Mouse (Mus musculus) left cerebral cortex, adult 8-10 months (tissue): ENCODE data around the gene Tmem60. TPM values are rescaled to one million over a fixed set of nuclear protein-coding genes. Genes with fewer than 3 reads are reported as not detected.

ENCODE experiments used
- DNase-seq, 2 experiments: peaks; one replicate each; pipeline ENCODE4 v3.0.0; 2022; ENCODE audit warnings: low spot score in 2 of 2
- total RNA-seq, 4 experiments: library from RNA; stranded (reverse); gene quantifications; 2 replicates each; pipeline ENCODE4 v1.2.4; 2022

The Tmem60 gene
- total RNA-seq, 4 experiments from 2014 or later: 23.1 to 25.3 (median 24.4) TPM

DNA sequence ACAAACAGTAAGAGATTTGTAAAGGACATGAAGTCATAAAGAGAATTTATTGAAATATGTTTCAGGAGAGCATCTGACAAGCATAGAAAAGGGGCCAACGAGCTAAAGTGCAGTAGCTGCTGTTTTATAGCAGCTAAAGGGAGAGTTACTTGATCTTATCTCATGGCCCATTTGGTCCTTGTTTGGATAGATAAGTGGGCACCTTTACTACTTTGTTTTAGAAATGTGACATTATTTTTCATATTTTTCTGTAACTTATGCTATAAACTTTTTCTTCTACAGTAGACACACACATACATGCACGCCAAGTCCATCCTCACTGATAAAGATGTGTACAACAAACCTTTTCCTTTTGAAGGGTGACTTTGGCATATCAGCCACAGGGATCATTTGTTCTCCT lies 23.4 kb downstream of the Tmem60 start:
- DNase-seq: no peak

DNA sequence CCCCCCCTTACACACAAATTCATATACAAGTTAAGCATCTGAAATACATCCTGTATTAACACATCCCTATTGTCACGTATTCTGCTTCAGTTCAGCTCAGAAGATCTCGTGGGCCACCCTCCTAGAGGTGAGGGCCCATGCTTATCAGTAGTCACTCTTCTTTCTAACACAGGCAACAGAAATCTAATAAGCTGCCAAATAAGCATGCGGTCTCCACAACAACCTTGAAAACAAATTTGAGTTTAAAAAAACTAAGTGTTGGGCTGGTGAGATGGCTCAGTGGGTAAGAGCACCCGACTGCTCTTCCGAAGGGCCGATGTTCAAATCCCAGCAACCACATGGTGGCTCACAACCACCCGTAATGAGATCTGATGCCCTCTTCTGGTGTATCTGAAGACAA lies 24.2 kb downstream of the Tmem60 start:
- DNase-seq: no peak

DNA sequence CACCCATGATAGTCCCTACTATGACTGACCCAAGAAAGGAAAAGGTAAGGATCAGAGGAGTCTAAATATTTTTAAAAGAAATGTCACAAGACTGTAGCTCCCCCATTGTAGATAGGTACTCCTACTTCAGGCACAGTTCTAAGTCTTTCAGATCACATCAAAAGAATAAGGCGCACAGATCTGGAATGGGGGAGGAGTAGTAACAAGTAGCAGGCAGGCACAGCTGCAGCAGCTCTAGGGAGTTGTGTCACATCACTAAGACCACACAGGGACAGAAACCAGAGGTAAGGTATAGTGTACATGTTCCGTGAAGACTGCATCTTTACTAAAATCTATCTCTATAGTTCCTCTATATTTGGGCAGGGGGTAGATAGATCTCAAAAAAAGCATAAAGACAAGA lies 29.8 kb downstream of the Tmem60 start:
- no peak for DNase-seq

DNA sequence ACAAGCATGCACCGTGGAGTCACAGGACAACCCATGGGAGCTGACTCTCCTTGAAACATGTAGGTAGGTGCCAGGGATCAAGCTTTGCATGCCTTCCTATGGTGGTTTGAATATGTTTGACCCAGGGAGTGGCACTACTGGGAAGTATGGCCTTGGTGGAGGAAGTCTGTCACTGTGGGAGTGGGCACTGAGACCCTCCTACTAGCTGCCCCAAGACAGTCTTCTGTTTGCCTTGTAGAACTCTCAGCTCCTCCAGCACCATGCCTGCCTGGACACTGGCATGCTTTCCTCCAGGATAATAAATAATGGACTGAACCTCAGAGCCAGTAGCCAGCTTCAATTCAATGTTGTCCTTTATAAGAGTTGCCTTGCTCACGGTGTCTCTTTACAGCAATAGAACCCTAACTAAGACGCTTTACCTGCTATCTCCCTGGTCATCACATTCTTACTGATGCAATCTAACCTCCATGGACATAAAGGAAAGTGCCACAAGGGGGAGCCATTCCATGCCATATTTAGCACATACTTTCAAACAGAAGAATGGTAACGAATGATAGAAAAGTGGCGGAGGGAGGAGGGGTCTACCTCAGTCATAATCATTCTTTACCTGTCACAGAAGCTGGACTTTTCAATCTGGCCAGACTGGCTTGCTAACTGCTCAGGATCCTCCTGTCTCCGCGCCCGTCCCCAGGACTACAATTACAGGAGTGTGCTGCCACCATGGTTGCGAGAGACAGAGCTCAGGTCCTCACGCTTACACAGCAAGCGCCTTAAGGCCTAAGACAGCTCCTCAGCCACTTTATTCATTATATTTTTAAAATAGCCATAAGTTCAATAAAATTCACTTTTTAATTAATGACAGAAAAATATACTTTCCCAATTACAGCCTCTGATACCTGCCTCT lies 31.6 kb downstream of the Tmem60 start:
- peak in 1 of 2 experiments; percentile 61 for DNase-seq

DNA sequence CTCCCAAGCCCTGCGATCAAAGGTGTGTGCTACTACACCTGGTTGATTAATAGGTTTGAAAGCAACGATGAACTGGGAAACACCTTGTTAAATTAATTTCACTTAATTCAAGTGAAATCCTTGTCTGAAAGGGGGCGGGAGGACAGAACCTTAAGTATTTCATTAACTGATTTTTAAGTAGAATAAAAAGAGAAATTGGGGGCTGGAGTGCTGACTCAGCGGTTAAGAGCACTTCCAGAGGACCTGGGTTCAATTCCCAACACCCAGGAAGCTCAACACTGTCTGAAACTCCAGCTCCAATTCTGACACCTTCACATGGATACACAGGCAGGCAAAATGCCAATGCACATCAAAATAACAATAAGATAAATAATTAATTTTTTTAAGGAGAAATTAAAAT lies 37.0 kb downstream of the Tmem60 start:
- DNase-seq: no peak

DNA sequence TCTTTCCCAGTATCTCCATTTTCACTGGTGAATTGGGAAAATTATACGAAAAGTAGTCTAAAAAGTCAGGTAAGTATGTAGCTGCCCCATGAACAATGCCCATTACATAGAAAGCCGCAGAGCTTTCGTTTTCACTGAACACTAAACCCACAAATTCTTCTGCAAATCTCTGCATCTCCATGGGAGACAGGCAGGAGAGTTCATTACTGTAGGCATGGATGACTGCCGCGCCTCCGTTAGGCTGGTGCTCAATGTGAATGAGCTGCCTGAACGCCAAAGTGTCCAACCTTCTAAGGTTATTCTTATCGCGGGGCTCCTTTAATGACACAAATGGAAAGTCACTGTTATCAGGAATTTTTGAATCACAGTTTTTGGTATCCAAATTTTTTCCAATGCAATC lies 37.6 kb downstream of the Tmem60 start:
- no peak for DNase-seq

DNA sequence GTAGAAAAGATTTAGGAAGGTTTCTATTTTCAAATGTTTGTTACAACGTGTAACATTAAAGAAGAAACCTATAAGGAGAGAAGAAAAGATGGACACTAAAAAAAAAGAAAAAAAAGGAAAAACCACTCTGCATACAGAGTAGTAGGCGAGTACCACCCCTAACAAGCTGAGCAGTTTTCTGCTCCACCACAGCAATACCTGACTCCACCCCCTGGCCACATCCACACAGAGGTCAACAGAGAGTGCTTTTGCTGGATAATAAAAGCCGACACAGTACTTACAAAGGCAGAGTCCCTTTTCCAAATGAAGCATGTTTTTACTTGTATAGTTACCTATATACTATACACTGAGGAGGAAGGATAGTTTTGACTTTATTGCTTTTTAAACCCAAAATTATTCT lies 42.6 kb downstream of the Tmem60 start:
- no peak for DNase-seq

DNA sequence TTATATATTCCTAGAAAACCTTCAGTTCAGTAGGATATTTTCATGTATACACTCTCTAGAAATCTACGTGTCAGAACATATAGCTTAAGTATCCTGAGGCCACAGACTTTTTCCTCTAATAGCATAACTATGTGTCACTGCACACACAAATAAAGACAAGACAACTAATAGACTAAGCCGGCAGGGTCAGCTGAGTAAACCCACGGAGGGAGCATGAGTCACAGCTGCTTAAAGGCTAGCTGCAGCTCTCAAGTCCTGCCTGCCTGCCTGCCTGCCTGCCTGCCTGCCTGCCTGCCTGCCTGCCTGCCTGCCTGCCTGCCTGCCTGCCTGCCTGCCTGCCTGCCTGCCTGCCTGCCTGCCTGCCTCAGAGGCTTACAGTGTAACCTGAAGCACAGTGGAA lies 43.5 kb downstream of the Tmem60 start:
- DNase-seq: no peak

DNA sequence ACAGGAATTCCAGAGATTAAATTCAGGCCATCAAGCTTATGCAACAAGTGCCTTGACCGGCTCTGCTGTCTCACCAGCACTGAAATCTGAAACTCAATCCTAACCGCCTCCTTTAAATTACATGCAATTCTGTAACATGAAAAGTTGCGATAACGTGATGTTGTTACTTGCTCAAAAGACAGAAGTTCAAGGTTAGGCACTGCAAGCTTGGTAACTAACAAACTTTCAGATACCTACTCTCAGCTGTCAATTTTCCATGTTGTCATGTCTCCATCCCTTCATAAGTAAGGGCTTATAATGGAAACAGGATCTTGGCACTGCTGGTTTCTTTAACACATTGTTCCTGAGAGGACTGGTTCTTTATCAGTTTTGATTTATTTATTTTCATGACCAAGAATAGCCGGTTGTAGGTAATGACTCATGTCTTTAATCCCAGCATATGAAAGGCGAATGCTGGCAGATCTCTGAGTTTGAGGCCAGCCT lies 47.7 kb downstream of the Tmem60 start:
- no peak for DNase-seq

DNA sequence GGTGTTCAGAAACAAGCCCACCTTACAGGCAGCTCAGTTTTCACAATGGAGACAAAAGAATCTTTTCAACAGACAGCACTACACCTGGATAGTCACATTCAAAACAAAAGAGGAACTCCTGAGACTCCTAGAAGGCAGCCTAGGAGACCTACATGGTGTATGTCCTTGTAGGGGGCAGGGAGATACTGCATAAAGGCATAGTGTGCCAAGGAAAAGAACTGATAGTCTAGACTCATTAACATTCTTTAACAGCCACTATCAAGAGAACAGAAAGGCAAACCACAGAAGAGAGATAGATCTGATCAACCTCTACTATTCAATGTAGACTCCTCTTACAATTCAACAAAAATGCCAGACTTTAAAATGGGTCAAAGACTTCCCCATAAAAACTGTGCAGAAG lies 48.4 kb downstream of the Tmem60 start:
- DNase-seq: no peak

DNA sequence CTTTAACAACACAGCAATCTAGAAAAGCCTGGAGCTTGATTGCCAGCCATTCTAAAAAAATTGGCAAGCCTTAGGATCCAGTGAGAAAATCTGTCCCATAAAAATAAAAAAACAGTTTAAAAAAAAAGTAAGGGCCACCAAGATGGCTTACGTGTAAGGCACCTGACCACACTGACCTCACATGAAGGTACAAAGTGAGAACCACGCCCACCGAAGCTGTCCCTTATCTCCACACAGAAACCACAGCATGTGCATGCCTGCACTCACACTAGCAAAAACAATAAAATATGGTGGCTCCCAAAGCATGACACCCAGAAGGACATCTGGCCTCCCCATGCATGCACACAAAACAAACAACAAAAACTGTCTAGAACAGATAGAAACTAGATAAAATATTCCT lies 49.3 kb downstream of the Tmem60 start:
- DNase-seq: no peak

DNA sequence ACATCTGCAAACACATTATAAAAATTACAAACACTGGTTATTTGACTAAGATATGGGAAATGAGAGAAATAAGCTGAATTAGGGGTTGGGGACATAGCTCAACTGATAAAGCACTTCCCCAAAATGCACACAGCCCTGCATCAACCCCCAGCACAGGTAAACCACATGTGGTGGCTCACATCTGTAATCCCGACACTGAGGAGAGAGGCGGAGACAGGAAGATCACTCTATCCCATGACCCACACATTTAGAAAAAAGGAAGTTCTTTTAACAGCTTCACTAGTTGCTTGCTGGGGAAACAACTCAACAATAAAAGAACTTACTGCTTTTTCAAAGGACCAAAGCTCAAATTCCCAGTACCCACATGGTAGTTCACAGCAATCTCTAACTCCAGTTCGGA lies 50.6 kb downstream of the Tmem60 start:
- no peak for DNase-seq

DNA sequence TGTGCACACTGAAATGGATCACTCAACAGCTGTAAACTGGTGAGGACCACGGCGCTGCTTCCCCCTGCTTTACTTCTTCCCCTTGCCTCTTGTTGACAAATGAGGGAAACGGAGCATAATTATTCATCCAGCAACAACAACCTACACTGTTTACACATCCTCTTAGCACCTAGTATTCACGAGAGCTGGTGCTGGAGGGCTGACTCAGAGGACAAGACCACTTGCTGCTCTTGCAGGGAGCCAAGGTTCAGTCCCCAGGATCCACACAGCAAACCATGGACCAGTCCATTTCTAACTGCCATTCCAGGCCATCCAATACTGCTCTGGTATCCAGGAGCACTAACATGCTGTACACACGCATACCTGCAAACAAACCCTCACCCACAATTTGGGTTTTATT lies 53.9 kb downstream of the Tmem60 start:
- no peak for DNase-seq

Other genes with a start within 250 kb of the Tmem60 start
- gene Phtf2, start 67 bp upstream of the Tmem60 start, total RNA-seq: 10 to 100 TPM; 14.1 to 16.6 (median 15.0) TPM
- gene Rsbn1l, start 74.2 kb downstream of the Tmem60 start, total RNA-seq: 10 to 100 TPM; 17.9 to 19.3 (median 19.0) TPM
- gene Ptpn12, start 173.7 kb downstream of the Tmem60 start, total RNA-seq: 10 to 100 TPM; 33.5 to 42.5 (median 37.1) TPM